Mouse (Mus musculus): ENCODE data around the gene Ncapg2. TPM values are rescaled to one million over a fixed set of nuclear protein-coding genes. Genes with fewer than 3 reads are reported as not detected.

The Ncapg2 gene
- total and polyA plus RNA-seq, 3 experiments: 0.55 to 2.4 (median 1.9) TPM

DNA sequence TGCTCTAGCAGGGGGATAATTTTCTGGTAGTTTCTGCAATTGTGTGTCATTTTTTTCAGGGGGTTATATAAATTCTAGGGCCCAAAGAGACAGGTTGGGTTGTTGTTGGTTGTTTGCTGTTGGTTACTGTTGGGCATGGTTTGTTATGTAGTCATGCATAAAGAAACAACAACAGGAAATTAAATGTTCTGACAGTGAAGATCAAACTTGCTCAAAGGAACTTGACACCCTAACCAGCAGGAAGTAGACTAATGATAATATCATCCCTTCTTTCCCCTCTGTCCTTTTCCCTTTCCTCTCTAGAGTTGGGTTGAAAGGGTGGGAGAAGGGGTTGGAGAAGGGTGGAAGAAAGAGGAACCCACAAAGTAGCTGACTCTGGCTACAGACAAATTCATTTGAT is 21.2 kb upstream of the Ncapg2 start:
- Histone ChIP-seq H3K27me3 (ENCODE audit: control insufficient read depth, insufficient read depth, low read length) (no peaks in the 10 kb centered on the region), H3K27ac (no peak overlapping the region), H3K36me3 (ENCODE audit: control insufficient read depth, insufficient read depth, low read length) (no peaks in the 10 kb centered on the region; the same call in 1 of the 2 replicates), H3K79me2 (replicated peaks; ENCODE audit: control insufficient read depth, insufficient read depth, low read length) (no peaks in the 10 kb centered on the region), H3K4me3 (no peak overlapping the region), H3K9ac (ENCODE audit: low read depth, low read length) (no peak overlapping the region), H3K4me1 (ENCODE audit: control insufficient read depth, insufficient read depth, low read length) (no peaks in the 10 kb centered on the region)
- DNase-seq: no peak
- TF ChIP-seq POLR2A (IDR thresholded peaks at IDR 0.05; ENCODE audit: insufficient read depth, low read depth, low read length): no peak
- TF ChIP-seq CTCF (IDR thresholded peaks at IDR 0.05): no peak
- no peak for TF ChIP-seq EP300 (IDR thresholded peaks at IDR 0.05; ENCODE audit: insufficient read depth, low read depth, low read length)
- intact Hi-C loops (cut with DNase I): no loop called here

DNA sequence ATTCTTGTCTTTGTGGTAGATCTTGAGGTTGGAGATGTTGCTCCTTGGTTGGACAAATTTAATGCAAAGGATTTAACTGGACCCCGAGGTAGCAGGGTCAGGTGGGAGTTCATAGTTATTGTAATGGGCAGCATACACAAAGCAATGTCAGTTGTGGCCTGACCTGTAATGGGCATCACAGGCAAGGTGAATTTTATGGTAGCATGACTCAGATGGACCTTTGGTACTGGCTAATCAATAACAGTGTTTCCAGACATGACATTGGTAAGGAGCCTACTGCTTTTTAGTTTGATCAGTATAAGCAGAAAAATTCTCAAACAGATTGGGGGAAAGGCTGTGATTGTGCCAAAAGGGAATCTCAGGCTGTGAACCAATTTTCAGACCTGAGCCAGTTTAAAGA is 18.4 kb upstream of the Ncapg2 start:
- DNase-seq: no peak
- Histone ChIP-seq H3K4me3 (no peak overlapping the region), H3K27ac (no peak overlapping the region), H3K79me2 (replicated peaks; ENCODE audit: control insufficient read depth, insufficient read depth, low read length) (no peaks in the 10 kb centered on the region), H3K9ac (ENCODE audit: low read depth, low read length) (no peak overlapping the region), H3K4me1 (ENCODE audit: control insufficient read depth, insufficient read depth, low read length) (no peaks in the 10 kb centered on the region), H3K36me3 (ENCODE audit: control insufficient read depth, insufficient read depth, low read length) (no peaks in the 10 kb centered on the region), H3K27me3 (ENCODE audit: control insufficient read depth, insufficient read depth, low read length) (no peaks in the 10 kb centered on the region)
- WGBS: 70% methylated on average over 1 of the region's 1 CpGs
- TF ChIP-seq CTCF (IDR thresholded peaks at IDR 0.05): no peak
- TF ChIP-seq EP300 (IDR thresholded peaks at IDR 0.05; ENCODE audit: insufficient read depth, low read depth, low read length): no peak
- TF ChIP-seq POLR2A (IDR thresholded peaks at IDR 0.05; ENCODE audit: insufficient read depth, low read depth, low read length): no peak
- intact Hi-C loops (cut with DNase I): no loop called here

DNA sequence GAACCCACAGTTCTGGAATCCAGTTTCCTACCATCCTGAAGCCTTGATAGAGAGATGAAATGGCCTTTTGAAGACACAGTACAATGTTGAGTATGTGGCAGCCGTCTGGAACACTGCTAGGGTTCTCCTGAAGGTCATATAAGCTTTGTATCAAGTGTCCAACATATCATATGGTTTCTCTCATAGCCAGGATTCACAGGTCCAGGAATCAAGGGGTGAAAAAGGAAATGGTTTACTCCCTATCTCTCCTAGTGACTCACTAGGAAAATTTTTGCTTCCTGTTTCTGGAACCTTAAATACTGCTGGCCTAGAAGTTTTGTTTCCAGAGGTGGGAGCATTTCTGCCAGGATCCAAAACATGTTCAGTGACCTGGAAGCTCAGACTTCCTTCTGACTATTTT is 15.3 kb upstream of the Ncapg2 start:
- Histone ChIP-seq H3K27me3 (ENCODE audit: control insufficient read depth, insufficient read depth, low read length) (no peaks in the 10 kb centered on the region), H3K4me3 (no peak overlapping the region), H3K79me2 (replicated peaks; ENCODE audit: control insufficient read depth, insufficient read depth, low read length) (no peaks in the 10 kb centered on the region), H3K36me3 (ENCODE audit: control insufficient read depth, insufficient read depth, low read length) (no peaks in the 10 kb centered on the region), H3K27ac (no peak overlapping the region), H3K9ac (ENCODE audit: low read depth, low read length) (no peak overlapping the region), H3K4me1 (ENCODE audit: control insufficient read depth, insufficient read depth, low read length) (no peaks in the 10 kb centered on the region)
- DNase-seq: no peak
- intact Hi-C loops (cut with DNase I): no loop called here
- WGBS: 12% methylated on average over 1 of the region's 1 CpGs
- no peak for TF ChIP-seq POLR2A (IDR thresholded peaks at IDR 0.05; ENCODE audit: insufficient read depth, low read depth, low read length)
- TF ChIP-seq EP300 (IDR thresholded peaks at IDR 0.05; ENCODE audit: insufficient read depth, low read depth, low read length): no peak
- TF ChIP-seq CTCF (IDR thresholded peaks at IDR 0.05): no peak

DNA sequence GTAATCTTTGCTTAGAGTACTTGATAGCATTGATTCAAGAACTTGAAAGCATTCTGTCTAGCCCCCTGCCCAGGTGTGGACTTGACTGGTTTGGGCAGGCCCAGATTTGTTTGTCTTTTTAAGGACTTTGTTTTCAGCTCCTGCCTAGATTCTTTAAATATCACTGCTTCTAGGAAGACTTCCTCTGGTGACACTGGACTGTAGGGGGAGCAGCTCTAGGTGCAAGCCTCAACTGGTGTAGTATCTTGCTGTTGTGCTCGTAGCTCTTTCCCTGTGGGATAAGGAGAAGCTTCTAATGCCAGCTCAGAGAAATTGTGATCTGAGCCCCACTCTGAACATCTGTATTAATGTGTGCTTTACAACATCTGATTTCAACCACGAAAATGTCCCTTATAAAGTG is 10.9 kb upstream of the Ncapg2 start:
- Histone ChIP-seq H3K27me3 (ENCODE audit: control insufficient read depth, insufficient read depth, low read length) (no peaks in the 10 kb centered on the region), H3K9ac (ENCODE audit: low read depth, low read length) (no peak overlapping the region), H3K36me3 (ENCODE audit: control insufficient read depth, insufficient read depth, low read length) (no peaks in the 10 kb centered on the region), H3K27ac (no peak overlapping the region), H3K4me3 (no peak overlapping the region), H3K79me2 (replicated peaks; ENCODE audit: control insufficient read depth, insufficient read depth, low read length) (no peaks in the 10 kb centered on the region), H3K4me1 (ENCODE audit: control insufficient read depth, insufficient read depth, low read length) (no peaks in the 10 kb centered on the region)
- 75% methylated on average over 2 of the region's 2 CpGs for WGBS
- DNase-seq: no peak
- TF ChIP-seq CTCF (IDR thresholded peaks at IDR 0.05) (no peak), EP300 (IDR thresholded peaks at IDR 0.05; ENCODE audit: insufficient read depth, low read depth, low read length) (no peak), POLR2A (IDR thresholded peaks at IDR 0.05; ENCODE audit: insufficient read depth, low read depth, low read length) (no peak)
- intact Hi-C loops (cut with DNase I): no loop called here

DNA sequence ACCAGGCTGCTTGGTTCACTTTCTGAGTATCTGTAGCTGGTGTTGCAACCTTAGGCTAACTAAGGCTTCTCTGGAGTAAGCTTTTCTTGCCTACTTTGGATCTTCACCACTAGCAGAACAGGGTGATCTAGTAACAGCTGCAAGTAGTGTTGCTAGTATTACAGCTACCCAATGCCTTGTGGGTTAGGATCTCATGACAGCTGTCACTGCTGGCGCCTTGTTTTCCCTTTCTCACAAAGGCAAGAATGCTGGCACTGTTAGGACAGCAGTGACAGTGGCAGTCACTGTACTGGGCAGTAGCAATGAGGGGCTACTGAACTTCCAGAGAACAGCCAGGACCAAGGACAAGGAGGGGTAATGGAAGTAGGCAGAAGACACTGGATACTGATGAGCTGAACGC is 9.9 kb upstream of the Ncapg2 start:
- WGBS: 88% methylated on average over 2 of the region's 2 CpGs
- TF ChIP-seq EP300 (IDR thresholded peaks at IDR 0.05; ENCODE audit: insufficient read depth, low read depth, low read length): no peak
- TF ChIP-seq POLR2A (IDR thresholded peaks at IDR 0.05; ENCODE audit: insufficient read depth, low read depth, low read length): no peak
- TF ChIP-seq CTCF (IDR thresholded peaks at IDR 0.05): no peak
- intact Hi-C loops (cut with DNase I): no loop called here

DNA sequence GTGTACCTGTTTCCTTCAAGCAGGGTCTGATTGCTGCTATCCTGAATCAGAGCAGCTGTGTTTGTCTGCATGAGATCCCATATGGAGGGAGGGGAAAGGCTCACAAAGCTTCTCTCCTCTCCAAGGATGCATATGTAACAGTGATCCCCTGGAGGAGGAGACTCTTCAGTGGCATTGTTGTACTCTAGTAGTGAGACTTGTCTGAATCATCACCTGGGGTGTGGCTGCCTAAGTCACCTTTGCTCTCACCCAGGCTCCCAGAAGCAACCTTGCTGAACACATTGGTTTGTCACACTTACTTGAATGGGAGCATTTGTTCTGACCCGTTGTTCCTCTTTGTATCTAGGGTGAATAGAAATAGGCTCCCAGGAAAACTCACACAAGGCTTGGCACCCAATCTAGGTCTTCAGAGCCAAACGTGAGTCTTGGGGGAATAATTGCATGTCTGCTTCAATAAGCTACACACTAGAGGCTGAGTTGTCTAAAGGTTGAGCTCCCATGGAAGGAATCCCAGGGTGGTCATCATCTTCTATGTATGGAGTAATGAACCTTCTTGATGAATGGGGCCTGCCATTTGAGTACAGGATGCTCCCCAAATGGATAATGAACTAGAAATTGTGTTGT is 9.0 kb upstream of the Ncapg2 start:
- Histone ChIP-seq H3K36me3 (ENCODE audit: control insufficient read depth, insufficient read depth, low read length) (no peaks in the 10 kb centered on the region), H3K27me3 (ENCODE audit: control insufficient read depth, insufficient read depth, low read length) (no peaks in the 10 kb centered on the region), H3K9ac (ENCODE audit: low read depth, low read length) (no peak overlapping the region), H3K4me3 (no peak overlapping the region), H3K4me1 (ENCODE audit: control insufficient read depth, insufficient read depth, low read length) (no peaks in the 10 kb centered on the region), H3K27ac (no peak overlapping the region), H3K79me2 (replicated peaks; ENCODE audit: control insufficient read depth, insufficient read depth, low read length) (no peaks in the 10 kb centered on the region)
- DNase-seq: no peak
- intact Hi-C loops (cut with DNase I): no loop called here
- 64% methylated on average over 2 of the region's 2 CpGs for WGBS
- TF ChIP-seq CTCF (IDR thresholded peaks at IDR 0.05) (no peak), EP300 (IDR thresholded peaks at IDR 0.05; ENCODE audit: insufficient read depth, low read depth, low read length) (no peak)

More for the DNA sequence above, 9.9 kb upstream of the Ncapg2 start:
- Histone ChIP-seq H3K27ac (no peak overlapping the region), H3K36me3 (ENCODE audit: control insufficient read depth, insufficient read depth, low read length) (no peaks in the 10 kb centered on the region), H3K4me1 (ENCODE audit: control insufficient read depth, insufficient read depth, low read length) (no peaks in the 10 kb centered on the region), H3K9ac (ENCODE audit: low read depth, low read length) (no peak overlapping the region), H3K79me2 (replicated peaks; ENCODE audit: control insufficient read depth, insufficient read depth, low read length) (no peaks in the 10 kb centered on the region), H3K27me3 (ENCODE audit: control insufficient read depth, insufficient read depth, low read length) (no peaks in the 10 kb centered on the region), H3K4me3 (no peak overlapping the region)
- DNase-seq: no peak
